Mouse (Mus musculus): ENCODE measurements around the gene Slit1.

The Slit1 gene

DNA sequence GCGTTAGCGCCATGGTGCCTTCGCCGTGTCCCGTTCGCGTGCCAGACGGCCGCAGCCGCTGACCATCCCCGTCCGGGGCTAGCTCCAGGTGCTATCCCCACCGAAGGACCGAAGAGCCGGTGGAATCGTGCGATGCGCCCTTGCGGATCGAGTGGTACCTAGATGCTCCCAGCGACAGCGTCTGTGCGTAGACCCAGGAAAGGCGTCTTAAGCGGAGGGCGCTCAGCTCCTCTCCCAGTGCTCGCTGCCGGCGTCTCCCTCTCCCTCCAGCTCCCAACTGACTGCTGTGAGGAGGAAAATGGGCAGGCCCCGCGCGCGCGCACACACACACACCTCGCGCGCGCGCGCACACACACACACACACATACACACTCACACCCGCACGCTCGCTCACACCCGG is at the start of gene Slit1:
TSS of gene Slit1 (minus strand) at position 270 of the 400 bp plus-strand sequence.
- DNase-seq (ENCODE audit: extremely low read depth, low read depth): no peak

DNA sequence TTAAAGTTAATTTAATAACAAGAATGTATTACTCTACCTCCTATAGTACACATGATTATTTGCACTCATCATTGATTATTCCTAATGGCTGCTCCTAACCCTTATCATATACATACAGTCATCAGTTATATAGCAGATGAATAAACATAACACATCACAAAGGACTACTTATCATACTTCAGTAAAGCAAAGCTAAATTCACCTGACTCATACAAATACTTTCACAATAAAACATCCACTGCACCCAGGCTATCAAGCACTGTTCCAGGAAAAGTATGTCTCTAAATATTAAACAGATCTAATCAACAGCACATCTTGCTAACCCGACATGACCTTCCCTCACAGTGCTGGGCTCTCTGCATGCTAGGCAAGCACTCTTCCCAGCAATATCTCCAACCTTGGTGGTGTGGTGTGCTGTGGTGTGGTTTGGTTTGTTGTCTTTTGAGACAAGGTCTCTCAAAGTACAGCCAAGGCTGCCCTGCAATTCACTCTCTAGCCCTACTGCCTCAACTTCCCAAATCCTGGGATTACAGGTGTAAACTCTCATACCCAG is 49.5 kb upstream of the Slit1 start:
- no peak for DNase-seq (ENCODE audit: extremely low read depth, low read depth)

DNA sequence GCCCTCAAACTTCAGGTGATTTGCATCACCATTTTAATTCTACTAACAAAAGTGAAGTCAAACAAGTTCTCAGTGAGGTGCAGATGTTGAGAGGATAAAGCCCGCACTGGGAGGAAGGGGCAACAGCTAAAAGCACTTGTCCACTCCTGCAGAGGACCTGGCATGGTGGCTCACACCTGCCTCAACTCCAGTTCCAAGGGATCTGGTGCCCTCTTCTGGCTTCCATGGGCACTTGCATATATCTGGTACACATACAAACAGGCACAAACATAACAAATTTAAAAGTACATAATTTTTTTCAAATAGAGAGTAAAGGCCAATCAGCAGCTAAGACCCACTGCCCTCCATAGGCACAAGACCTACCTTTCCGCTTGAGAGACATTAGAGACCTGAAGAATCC is 47.9 kb upstream of the Slit1 start:
- no peak for DNase-seq (ENCODE audit: extremely low read depth, low read depth)

DNA sequence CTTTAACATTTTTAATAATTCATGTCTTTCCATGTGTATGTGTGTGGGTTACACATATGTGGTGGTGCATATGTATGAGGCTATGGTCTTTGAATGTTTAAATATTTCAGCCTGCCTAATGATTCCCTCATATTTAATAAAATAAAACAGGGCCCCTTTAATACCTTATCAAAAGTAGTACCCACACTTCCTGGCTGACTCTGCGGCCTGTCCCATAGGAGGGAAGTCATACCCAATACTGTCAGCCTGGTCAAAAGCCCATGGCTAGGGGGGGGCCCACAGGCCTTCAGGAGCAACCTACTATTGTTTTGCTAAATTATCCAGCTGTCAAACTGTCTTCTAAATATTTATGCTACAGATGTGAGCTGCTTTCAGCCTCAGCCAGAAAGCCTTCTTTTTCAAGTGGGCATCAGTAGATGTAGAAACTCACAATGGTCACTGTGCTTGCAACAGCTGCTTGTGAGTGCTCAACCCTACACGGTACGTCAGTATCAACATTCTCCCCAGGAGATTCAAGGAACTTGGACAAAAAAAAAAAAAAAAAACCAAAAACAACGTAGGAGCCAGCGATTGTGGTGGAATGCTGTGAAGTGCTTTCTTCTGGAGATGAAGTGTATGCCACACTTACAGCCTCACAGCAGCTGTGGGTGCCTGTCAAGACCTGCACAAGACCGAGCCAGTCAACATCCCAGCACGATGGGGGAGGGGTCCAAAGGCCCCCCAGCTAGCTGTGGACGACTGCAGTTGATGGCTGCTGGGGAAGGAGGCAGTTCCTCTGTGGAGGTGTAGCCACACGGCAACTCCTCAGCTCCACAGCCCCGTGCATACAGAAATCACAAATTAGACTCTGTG is 45.9 kb upstream of the Slit1 start:
- no peak for DNase-seq (ENCODE audit: extremely low read depth, low read depth)

DNA sequence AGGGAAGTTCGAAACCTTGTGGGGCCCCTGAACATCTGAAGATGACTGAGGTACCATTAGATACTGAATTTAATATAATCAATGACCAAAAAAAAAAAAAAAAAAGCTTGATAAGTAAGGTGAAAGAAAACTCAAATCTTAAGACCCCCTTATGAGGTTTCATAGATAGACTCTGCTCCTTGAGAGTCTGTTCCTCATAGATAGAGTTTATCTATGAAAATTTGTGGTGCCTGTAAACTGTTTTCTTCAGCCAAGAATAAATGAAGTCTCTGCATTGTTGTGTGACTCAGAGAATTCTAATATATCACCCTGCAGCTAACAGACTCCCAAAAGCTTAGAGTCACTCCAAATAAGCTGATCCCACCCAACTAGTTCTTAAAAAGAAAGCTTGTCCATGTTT is 43.4 kb upstream of the Slit1 start:
- DNase-seq (ENCODE audit: extremely low read depth, low read depth): no peak

DNA sequence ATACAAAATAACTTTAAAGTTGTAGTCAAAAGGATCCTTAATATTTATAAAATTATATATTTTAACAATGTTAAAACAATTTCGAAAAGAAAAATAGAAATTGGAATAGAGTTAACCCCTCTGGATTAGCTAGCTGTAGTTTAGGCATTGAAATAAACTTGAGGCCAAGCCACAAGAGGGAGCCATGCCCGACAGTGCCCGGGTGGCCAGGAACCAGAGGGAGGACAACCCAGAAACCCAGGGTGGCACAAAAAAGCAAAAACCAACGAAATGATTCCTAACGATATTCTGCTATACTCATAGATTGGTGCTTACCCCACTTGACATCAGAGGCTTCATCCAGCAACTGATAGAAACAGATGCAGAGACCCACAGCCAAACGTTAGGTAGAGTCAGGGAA is 34.0 kb upstream of the Slit1 start:
- no peak for DNase-seq (ENCODE audit: extremely low read depth, low read depth)

DNA sequence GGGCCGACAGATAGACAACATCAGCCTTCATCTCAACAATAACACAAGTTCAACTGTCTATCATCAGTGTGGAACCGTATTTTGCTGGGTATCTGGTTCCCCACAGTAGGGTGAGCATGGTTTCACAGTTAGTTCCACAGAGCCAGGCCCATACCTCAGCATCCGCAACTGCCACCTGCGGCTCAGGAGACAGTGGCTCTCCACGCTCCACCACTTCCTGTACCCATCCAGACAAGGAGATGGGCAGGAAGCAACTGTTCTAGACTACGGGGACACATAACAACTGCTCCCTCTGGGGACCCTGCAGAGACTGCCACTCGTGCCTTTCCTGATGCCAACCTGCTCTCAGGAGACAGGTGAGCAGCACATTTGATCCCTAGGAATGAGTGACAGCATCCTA is 25.2 kb upstream of the Slit1 start:
- no peak for DNase-seq (ENCODE audit: extremely low read depth, low read depth)

DNA sequence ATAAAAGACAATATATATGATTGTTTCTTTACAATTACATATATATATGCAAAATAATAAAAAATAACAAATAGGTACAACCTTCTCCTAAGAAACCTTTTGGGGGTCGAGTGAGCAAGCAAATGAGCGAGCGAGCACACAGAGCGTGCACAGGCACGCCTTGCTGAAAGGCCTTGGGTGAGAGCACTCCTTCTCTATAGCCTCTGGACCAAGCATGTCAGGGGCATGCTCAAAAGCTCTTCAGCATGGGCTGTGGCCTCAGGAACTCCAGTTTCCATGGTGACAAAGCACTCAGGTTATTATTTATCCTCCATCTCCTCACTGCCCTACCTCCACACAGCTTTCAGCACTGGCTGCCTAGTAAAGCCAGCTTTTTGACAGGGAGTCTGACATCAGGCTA is 23.2 kb upstream of the Slit1 start:
- no peak for DNase-seq (ENCODE audit: extremely low read depth, low read depth)

DNA sequence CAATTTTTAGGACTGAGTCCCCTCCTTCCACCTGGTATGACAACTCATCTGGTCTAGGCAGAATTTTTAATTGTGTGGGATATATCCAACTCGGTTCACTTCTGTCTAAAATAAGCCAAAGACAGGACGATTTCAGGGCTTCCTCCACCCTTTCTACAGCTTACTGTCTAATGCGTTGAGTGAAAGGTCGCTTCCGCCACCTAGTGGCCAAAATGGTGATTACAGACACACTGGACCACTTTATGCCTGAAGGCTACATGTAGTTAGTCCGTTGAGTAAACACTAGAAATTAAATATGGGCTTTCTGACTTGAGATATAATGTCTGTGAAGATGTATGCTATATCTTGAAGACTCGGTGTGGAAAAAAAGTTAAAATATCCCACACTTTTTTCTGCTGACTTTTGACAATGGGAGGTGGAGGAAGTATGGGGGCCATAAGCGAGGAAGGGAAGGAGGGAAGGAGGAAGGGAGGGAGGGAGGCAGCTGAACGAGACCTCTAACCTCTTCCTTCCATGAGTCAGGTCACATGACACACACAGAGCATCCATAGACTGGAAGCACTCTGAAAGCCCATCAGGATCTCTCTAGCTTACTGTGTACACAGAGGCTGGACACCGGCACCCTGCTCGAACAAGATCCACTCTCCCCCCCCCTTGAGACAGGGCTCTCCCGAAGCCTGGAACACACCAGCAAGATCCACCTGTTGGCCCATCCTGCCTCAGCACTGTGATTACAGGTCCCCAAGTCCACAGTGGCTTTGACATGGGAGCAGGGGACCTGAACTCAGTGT is 20.6 kb upstream of the Slit1 start:
- DNase-seq (ENCODE audit: extremely low read depth, low read depth): peak; percentile 82

DNA sequence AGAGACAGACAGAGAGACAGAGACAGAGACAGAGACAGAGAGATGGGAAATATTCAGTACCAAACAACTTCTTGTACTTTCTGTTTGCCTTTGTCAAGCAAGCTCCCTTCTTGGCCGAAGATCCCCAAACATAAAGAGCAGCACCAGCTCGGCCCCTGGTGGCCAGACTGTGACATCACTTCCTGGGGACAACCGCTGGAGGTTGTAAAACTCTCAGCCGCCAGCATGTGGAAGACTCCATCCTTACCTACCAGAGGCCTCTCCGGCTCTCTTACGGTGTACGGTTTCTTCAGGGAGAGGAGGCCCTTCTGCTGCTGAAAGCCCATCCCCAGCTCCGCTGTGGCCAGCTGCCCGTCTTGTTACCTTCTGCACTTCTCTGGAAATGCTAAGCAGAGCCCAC is 18.1 kb upstream of the Slit1 start:
- no peak for DNase-seq (ENCODE audit: extremely low read depth, low read depth)

DNA sequence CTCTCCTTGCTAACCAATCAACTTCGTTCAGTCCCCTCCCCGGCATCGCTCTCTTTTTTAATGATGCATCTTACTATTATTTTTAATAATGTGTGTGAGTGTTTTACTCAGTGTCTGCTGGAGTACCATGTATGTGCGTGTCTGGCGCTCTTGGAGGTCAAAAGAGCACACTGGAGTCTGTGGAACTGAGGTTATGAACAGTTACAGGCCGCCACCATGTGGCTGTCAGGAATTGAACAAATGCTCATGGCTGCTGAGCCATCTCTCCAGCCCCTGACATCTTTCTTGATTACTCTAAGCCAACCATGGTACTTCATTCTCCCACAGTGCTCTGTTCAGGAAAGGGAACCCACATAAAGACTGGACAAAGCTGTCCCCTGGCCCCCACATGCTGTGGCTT is 16.3 kb upstream of the Slit1 start:
- DNase-seq (ENCODE audit: extremely low read depth, low read depth): no peak

DNA sequence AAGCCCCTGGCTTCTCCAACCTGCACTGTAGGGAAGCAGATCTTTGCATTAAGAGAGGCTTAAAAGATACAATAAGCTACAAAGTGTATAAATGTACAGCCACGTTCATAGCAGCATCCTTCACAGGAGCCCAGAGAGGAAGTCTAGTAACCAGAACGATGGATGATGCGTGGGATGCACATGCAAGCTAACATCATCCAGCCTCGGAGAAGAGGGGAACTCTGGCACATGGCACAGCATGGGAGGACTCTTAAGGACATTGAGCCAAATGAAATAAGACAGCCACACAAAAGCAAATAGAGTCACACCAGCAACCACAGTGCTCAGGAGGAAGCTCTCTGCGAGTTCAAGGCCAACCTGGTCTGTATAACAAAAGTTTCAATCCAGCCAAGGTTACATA is 15.8 kb upstream of the Slit1 start:
- DNase-seq (ENCODE audit: extremely low read depth, low read depth): no peak

DNA sequence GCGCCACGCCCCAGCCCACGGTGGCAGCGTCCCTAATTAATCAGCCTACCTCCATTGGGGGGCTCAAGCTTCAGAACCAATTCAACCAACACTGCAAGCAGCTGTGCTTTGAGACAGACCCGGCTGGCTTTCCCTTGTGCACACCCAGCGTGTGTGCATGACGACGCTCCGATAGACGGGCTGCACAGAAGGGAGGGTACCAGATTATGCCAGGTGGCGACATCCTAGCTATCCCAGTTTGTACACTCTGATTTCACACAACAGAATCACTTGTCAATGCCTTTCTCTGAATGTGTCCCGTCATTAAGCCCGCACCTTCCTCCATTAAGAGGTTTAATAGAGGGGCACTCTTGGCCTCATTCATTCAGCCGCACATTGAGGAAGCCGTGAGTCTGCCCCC is 11.3 kb upstream of the Slit1 start:
- no peak for DNase-seq (ENCODE audit: extremely low read depth, low read depth)

DNA sequence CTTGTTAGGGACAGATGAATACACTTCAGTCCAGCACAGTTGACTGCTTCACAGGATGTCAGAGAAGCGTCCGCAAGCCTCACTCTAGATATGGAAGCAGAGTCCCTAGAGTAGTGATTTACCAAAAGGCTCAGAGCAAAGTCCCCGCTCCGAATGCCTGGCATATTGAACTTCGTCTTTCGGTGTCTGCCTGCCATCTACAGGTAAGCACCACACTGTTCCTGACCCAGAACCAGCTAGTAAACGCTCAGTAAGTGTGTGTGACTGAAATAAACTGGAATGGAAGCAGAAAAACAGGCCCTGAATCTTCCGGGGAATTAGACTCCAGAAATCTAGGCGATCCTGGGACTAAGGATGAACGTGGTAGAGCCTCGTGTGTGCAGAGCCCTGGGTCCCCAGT is 8.4 kb upstream of the Slit1 start:
- DNase-seq (ENCODE audit: extremely low read depth, low read depth): no peak

DNA sequence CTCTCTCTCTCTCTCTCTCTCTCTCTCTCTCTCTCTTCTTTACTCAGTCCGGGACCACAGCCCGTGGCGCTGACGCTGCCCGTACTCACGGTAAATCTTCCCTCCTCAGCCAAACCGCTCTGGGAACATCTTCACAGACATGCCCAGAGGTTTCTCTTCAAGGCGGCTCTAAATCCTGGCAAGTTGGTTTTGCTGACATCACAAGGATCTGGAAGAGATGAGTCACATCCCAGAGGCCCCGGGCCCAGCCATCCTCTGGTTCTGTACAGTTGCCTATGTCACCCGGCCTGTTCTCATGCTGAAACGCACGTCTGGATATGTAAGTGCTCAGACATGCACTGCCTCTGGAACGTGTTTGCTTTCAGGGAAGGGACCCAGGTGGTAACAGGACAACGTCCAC is 4.0 kb upstream of the Slit1 start:
- DNase-seq (ENCODE audit: extremely low read depth, low read depth): no peak

DNA sequence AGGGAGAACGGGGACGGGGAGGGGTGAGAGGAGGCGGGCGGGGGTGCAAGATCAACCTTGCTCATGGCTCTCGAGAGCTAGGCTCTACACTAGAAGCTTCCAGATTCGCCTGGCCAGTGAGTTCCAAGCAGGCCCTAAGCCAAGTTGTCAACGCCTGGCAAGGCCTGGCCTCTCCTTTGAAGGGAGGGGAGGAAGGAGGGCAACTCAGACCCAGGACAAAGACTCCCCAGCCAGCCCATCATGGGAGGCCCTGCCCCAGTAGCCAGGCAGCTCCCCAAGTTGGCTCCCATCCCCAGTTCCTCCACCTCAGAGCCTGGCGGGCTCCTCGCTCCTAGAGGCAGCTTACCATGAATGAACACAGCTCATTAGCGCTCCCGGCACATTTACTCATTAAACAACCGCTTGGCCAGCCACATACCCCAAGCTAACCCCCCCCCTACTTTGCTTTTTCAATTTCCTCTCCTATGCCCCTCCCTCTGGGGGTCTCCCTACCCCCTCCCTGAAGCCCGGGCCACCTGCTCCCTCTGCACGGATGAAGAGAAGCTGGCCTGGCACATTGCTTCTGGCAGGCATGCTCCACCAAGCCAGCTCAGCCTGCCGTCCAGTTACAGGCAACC is 2.6 kb upstream of the Slit1 start:
- no peak for DNase-seq (ENCODE audit: extremely low read depth, low read depth)

DNA sequence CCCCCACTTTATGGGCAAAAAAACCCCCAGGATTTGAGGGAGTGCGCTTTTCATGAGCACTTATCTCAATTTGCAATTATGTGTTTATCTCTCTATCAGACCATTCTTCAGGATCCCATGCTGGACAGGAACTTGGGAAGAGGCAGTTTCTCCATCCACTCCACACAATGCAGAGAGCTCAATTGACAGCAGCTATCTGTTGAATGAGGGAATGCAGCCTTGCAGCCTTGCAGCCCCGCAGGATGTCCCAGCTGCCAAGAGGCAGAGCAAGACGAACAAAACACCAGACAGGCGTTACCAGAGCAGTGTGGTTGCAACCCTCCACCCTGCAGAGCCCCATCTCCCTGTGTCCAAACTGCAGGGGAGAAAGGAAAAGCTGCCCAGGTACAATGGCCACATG is 4.6 kb downstream of the Slit1 start:
- no peak for DNase-seq (ENCODE audit: extremely low read depth, low read depth)

DNA sequence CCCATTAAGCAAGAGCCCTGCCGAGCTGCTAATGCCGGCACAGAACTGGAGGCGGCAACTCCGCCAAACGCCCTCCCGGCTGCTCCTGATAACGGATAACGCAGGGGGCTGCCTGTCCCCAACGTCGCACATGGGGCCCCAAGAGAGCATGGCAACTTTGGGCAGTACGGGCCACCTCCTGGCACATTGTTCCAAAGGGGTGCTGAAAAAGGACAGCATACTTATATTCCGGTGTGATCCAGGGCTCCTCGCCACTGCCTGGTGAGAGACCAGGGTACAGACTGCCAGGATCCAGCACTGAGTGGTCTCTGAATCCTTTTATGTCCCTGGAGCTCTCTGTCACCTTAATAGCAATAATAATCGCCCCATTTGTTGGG is 5.0 kb downstream of the Slit1 start:
- no peak for DNase-seq (ENCODE audit: extremely low read depth, low read depth)

DNA sequence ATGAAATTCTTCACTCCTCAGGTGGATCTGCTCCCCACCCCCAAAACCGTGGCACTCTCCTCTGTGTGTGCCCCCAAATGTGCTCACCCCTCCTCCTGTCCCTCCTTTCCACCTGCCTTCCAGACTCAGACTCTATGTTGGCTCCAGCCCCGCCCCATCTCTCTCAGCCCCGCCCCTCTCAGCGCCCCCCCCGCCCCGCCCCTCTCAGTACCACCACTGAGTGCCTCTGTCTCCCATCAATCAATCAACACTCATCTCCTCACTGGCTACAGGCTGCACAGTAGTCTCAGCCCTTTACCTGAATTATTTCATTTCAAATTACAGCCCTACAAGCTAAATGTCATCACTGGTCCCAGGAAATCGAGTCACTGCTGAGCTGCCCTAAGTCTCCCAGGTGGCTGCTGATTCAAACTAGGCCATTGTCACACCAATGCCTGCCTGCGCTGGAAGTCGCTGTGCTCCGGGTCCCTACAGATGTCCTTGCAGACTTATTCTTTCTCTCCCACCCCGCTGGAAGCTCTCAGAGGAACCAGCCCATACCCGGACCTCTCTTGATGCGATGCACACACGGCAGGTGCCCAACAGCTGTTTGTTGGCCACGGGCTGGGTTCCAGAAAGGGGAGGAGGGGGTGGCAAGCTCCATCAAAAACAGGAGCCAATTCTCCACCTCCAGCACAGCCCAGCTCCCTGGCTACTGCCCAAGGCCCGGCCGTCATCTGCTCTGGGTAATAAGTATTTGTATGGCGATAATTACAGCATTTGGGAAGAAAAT is 5.6 kb downstream of the Slit1 start:
- DNase-seq (ENCODE audit: extremely low read depth, low read depth): no peak

DNA sequence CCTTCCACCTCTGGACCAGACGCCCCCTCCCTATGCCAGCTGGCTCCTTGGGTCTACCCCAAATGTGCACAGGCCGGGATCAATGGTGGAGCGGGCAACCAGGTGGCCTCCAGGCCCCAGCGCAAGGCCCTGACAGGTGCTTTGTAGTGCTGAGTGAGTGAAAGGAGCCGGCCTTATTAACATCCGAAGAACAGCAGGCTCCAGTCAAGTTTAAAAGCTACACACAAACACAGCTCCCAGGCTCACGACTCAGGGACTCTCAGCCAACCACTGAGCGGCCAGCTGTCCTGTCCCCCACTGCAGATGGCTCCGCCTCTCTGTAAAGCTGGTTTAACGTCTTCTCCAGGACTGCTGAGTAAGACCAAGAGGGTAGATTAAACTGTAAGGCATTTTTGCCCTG is 8.8 kb downstream of the Slit1 start:
- DNase-seq (ENCODE audit: extremely low read depth, low read depth): no peak

DNA sequence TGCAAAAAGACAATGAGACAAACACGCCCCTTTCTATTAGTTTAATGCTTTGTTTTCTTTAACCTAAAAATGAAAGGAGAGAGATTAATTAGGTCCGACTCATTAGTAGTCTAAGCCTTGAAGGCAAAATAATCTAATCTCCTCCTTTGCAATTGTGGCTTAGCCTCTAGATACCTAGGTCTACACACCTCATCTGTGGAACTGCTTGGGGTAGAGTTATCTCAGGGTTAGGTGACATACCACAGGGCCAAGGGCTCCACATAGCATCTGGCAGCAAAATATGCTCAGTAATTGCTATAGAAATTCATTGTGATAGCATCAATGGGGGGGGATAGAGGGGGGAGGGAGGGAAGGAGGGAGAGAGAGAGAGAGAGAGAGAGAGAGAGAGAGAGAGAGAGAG is 18.0 kb downstream of the Slit1 start:
- no peak for DNase-seq (ENCODE audit: extremely low read depth, low read depth)
